Mouse (Mus musculus): Measurements from ENCODE around the gene Loxl1. TPM values are rescaled to one million over a fixed set of nuclear protein-coding genes. Genes with fewer than 3 reads are reported as not detected.

Gene Loxl1
- polyA plus RNA-seq, 1 experiment from 2014 or later = 19.1 TPM

- Histone ChIP-seq H3K27me3 (replicated peaks; ENCODE audit: control insufficient read depth, insufficient read depth, low read length) (peaks cover 16% of the 10 kb centered on the region), H3K4me3 (ENCODE audit: low read length) (no peak overlapping the region), H3K9ac (ENCODE audit: low read depth, low read length) (no peak overlapping the region), H3K4me1 (ENCODE audit: control insufficient read depth, insufficient read depth, low read length) (peaks cover 22% of the 10 kb centered on the region), H3K27ac (ENCODE audit: low read length) (peak overlapping the region; percentile 29; the same call in 1 of the 2 replicates), H3K4me2 (ENCODE audit: low read depth, low read length) (no peak overlapping the region), H3K9me3 (ENCODE audit: control insufficient read depth, low read length) (no peaks in the 10 kb centered on the region), H3K36me3 (ENCODE audit: control insufficient read depth, insufficient read depth, low read length) (no peaks in the 10 kb centered on the region)
- 90% methylated on average over 2 of the region's 2 CpGs for WGBS
- ATAC-seq = no peak
Measured at GRCm38 (mm10) chr9:58315850-58316249, 2.9 kb upstream of the Loxl1 start.

DNA sequence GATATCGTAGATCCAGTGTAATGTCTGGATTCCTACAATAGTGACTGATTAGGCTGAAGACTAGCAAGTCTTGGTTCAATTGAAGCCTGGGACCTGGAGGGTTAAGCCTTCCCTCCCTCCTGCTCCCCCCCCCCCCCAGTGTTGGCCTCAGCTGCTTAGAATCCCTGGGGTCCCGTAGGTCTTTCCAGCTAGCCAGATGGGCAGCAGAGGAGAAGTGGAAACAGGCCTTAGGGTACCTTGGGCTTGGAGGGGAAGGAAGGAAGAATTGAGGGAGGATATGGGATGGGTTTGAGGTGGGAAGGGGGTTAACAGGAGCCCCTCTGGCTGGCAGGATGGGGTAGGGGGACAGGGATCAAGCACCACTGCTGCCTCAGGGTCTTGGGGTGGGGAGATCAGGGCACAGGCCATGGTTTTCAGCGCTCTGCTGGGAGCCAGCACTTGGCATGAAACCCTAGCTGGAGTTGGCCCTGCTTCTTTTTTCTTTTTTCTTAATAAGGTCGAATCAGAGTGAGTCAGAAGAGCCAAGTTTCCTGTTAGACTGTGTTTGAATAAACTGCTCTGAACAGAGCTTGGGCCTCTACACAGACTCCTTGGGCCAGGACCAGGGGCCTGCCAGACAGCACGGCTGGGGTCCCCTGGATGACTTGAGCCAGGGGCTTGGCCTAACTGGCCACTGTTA, 1.8 kb upstream of the Loxl1 start:
- peak overlapping the region; percentile 65 for H3K27ac ChIP-seq (ENCODE audit: low read length)
- no peak overlapping the region for H3K9ac ChIP-seq (ENCODE audit: low read depth, low read length)
- H3K9me3 ChIP-seq (ENCODE audit: control insufficient read depth, low read length) = no peaks in the 10 kb centered on the region
- H3K27me3 ChIP-seq (replicated peaks; ENCODE audit: control insufficient read depth, insufficient read depth, low read length) = peaks cover 16% of the 10 kb centered on the region
- peaks cover 22% of the 10 kb centered on the region for H3K4me1 ChIP-seq (ENCODE audit: control insufficient read depth, insufficient read depth, low read length)
- no peak overlapping the region for H3K4me3 ChIP-seq (ENCODE audit: low read length)
- ATAC-seq = no peak
- 46% methylated on average over 5 of the region's 5 CpGs for WGBS
- no peak overlapping the region for H3K4me2 ChIP-seq (ENCODE audit: low read depth, low read length)
- H3K36me3 ChIP-seq (ENCODE audit: control insufficient read depth, insufficient read depth, low read length) = no peaks in the 10 kb centered on the region

GRCm38 (mm10) chr9:58312196-58312943, 616 bp downstream of the Loxl1 start:
- peak overlapping the region; percentile 58 for H3K4me3 ChIP-seq (ENCODE audit: low read length)

GRCm38 (mm10) chr9:58311191-58311910, 1.6 kb downstream of the Loxl1 start:
- H3K4me1 ChIP-seq (ENCODE audit: control insufficient read depth, insufficient read depth, low read length) = peaks cover 26% of the 10 kb centered on the region
- H3K9ac ChIP-seq (ENCODE audit: low read depth, low read length) = peak overlapping the region; percentile 62
- WGBS = 65% methylated on average over 33 of the region's 33 CpGs

More at GRCm38 (mm10) chr9:58312196-58312943, 616 bp downstream of the Loxl1 start:
- Histone ChIP-seq H3K9ac (ENCODE audit: low read depth, low read length) (peak overlapping the region; percentile 62), H3K36me3 (ENCODE audit: control insufficient read depth, insufficient read depth, low read length) (no peaks in the 10 kb centered on the region), H3K27me3 (replicated peaks; ENCODE audit: control insufficient read depth, insufficient read depth, low read length) (peaks cover 16% of the 10 kb centered on the region), H3K27ac (ENCODE audit: low read length) (peak overlapping the region; percentile 69), H3K4me1 (ENCODE audit: control insufficient read depth, insufficient read depth, low read length) (peaks cover 30% of the 10 kb centered on the region), H3K9me3 (ENCODE audit: control insufficient read depth, low read length) (no peaks in the 10 kb centered on the region), H3K4me2 (ENCODE audit: low read depth, low read length) (peak overlapping the region; percentile 79)
- 2% methylated on average over 72 of the region's 72 CpGs for WGBS
- ATAC-seq = peak; percentile 35

DNA sequence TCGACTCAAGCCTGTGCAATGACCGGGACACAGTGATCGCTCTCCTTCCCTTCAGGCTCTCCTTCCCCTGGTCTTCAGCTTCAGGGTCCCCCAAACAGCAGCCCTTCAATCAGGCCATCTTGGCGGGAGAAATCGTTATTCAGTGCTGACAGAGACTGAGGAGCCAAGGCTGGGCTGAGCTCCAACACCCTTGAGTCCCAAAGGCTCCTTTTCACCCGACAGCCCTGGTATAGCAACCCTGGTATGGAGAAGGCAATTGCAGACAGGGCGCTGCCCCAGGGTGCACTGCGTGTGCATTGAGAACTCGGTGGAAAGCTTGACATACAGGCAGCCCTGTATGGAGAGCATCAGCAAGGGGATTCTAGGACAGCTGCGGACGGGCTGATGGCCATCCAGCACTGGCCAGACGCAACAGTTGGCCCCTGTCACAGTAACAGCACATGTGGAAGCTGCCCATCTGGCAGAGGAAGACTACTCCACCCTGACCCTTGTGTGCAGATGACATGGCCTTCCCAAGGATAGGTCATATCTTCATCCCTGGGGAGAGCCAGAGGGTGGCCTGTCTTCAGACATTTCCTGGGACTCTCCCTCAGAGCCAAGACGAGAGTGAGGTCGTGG, 2.8 kb downstream of the Loxl1 start:
- 70% methylated on average over 14 of the region's 14 CpGs for WGBS
- Histone ChIP-seq H3K36me3 (ENCODE audit: control insufficient read depth, insufficient read depth, low read length) (no peaks in the 10 kb centered on the region), H3K9me3 (ENCODE audit: control insufficient read depth, low read length) (no peaks in the 10 kb centered on the region), H3K4me1 (ENCODE audit: control insufficient read depth, insufficient read depth, low read length) (peaks cover 24% of the 10 kb centered on the region), H3K9ac (ENCODE audit: low read depth, low read length) (no peak overlapping the region), H3K27me3 (replicated peaks; ENCODE audit: control insufficient read depth, insufficient read depth, low read length) (peaks cover 16% of the 10 kb centered on the region), H3K27ac (ENCODE audit: low read length) (no peak overlapping the region), H3K4me2 (ENCODE audit: low read depth, low read length) (peak overlapping the region; percentile 26; the same call in 1 of the 2 replicates), H3K4me3 (ENCODE audit: low read length) (no peak overlapping the region)
- no peak for ATAC-seq

More at GRCm38 (mm10) chr9:58311191-58311910, 1.6 kb downstream of the Loxl1 start:
- Histone ChIP-seq H3K4me2 (ENCODE audit: low read depth, low read length) (peak overlapping the region; percentile 79), H3K9me3 (ENCODE audit: control insufficient read depth, low read length) (no peaks in the 10 kb centered on the region), H3K27me3 (replicated peaks; ENCODE audit: control insufficient read depth, insufficient read depth, low read length) (peaks cover 16% of the 10 kb centered on the region), H3K4me3 (ENCODE audit: low read length) (peak overlapping the region; percentile 58), H3K27ac (ENCODE audit: low read length) (no peak overlapping the region), H3K36me3 (ENCODE audit: control insufficient read depth, insufficient read depth, low read length) (no peaks in the 10 kb centered on the region)
- ATAC-seq = no peak

GRCm38 (mm10) chr9:58308395-58308794, 4.6 kb downstream of the Loxl1 start:
- Histone ChIP-seq H3K4me1 (ENCODE audit: control insufficient read depth, insufficient read depth, low read length) (peaks cover 29% of the 10 kb centered on the region), H3K27ac (ENCODE audit: low read length) (peak overlapping the region; percentile 20; the same call in 1 of the 2 replicates), H3K4me3 (ENCODE audit: low read length) (no peak overlapping the region), H3K9me3 (ENCODE audit: control insufficient read depth, low read length) (no peaks in the 10 kb centered on the region), H3K27me3 (replicated peaks; ENCODE audit: control insufficient read depth, insufficient read depth, low read length) (peaks cover 16% of the 10 kb centered on the region), H3K9ac (ENCODE audit: low read depth, low read length) (peak overlapping the region; percentile 27; the same call in 1 of the 2 replicates), H3K36me3 (ENCODE audit: control insufficient read depth, insufficient read depth, low read length) (no peaks in the 10 kb centered on the region), H3K4me2 (ENCODE audit: low read depth, low read length) (no peak overlapping the region)
- WGBS = 48% methylated on average over 6 of the region's 6 CpGs
- ATAC-seq = 0 out of 2 replicates have a peak, but pooled peaks have one; percentile 7

DNA sequence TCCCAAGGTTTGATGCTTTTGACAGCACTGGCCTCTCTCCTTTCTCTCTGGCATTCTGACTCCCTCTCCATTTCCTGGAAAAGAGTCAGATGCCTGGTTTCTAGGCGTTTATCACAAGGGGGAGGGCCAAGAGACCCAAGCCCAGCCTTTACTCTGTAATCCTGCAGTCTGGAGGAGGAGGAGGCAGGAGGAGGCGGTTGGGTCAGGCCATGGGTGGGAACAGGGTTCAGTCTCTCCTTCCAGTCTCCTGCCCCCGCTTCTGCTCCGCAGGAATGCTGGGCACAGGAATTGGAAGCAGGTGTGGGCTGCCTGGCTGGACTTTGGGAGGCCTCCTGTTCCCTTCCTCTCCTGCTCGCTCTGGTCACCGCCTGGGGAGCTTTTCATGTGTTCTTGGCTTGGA, 7.3 kb downstream of the Loxl1 start:
- 33% methylated on average over 6 of the region's 6 CpGs for WGBS

GRCm38 (mm10) chr9:58303599-58304271, 9.3 kb downstream of the Loxl1 start:
- ATAC-seq = peak; percentile 47; the same call in 1 of the 2 replicates
- Histone ChIP-seq H3K36me3 (ENCODE audit: control insufficient read depth, insufficient read depth, low read length) (no peaks in the 10 kb centered on the region), H3K9me3 (ENCODE audit: control insufficient read depth, low read length) (no peaks in the 10 kb centered on the region), H3K9ac (ENCODE audit: low read depth, low read length) (no peak overlapping the region), H3K4me3 (ENCODE audit: low read length) (no peak overlapping the region), H3K4me1 (ENCODE audit: control insufficient read depth, insufficient read depth, low read length) (peaks cover 30% of the 10 kb centered on the region), H3K27me3 (replicated peaks; ENCODE audit: control insufficient read depth, insufficient read depth, low read length) (no peaks in the 10 kb centered on the region), H3K4me2 (ENCODE audit: low read depth, low read length) (no peak overlapping the region), H3K27ac (ENCODE audit: low read length) (peak overlapping the region; percentile 71)
- 47% methylated on average over 8 of the region's 8 CpGs for WGBS

More for the DNA sequence above, 7.3 kb downstream of the Loxl1 start:
- Histone ChIP-seq H3K4me3 (ENCODE audit: low read length) (no peak overlapping the region), H3K9me3 (ENCODE audit: control insufficient read depth, low read length) (no peaks in the 10 kb centered on the region), H3K27ac (ENCODE audit: low read length) (no peak overlapping the region), H3K36me3 (ENCODE audit: control insufficient read depth, insufficient read depth, low read length) (no peaks in the 10 kb centered on the region), H3K9ac (ENCODE audit: low read depth, low read length) (no peak overlapping the region), H3K27me3 (replicated peaks; ENCODE audit: control insufficient read depth, insufficient read depth, low read length) (no peaks in the 10 kb centered on the region), H3K4me1 (ENCODE audit: control insufficient read depth, insufficient read depth, low read length) (peaks cover 24% of the 10 kb centered on the region), H3K4me2 (ENCODE audit: low read depth, low read length) (no peak overlapping the region)
- ATAC-seq = peak; percentile 26; the same call in 1 of the 2 replicates

Data from intestine, embryonic 16.5 days (tissue).